Mouse (Mus musculus): Measurements from ENCODE around the gene Inhbb. TPM values are rescaled to one million over a fixed set of nuclear protein-coding genes. Genes with fewer than 3 reads are reported as not detected.

Inhbb gene
- total and polyA plus RNA-seq, 3 experiments: not detected

GRCm38 (mm10) chr1:119386306-119386705, 35.7 kb downstream of the Inhbb start:
- Histone ChIP-seq H3K79me2 (ENCODE audit: control insufficient read depth, insufficient read depth, low read length, poor library complexity) (no peaks in the 10 kb centered on the region), H3K36me3 (ENCODE audit: control insufficient read depth in 1 of 2, insufficient read depth in 2 of 2, low read length in 2 of 2) (no peaks in the 10 kb centered on the region), H3K27ac (ENCODE audit: control insufficient read depth, low read depth, low read length) (no peak overlapping the region), H3K9me3 (replicated peaks; ENCODE audit: insufficient read depth, low read length) (no peaks in the 10 kb centered on the region), H3K4me3 (ENCODE audit: control insufficient read depth in 1 of 2, insufficient read depth in 1 of 2, low read depth in 2 of 2, low read length in 2 of 2) (no peak overlapping the region), H3K27me3 (ENCODE audit: control insufficient read depth in 1 of 2, insufficient read depth in 2 of 2, low read length in 2 of 2) (no peaks in the 10 kb centered on the region), H3K9ac (ENCODE audit: control insufficient read depth, low read depth, low read length, poor library complexity, severe bottlenecking) (no peak overlapping the region), H3K4me1 (ENCODE audit: control insufficient read depth in 1 of 2, insufficient read depth in 2 of 2, low read length in 2 of 2) (no peaks in the 10 kb centered on the region)
- DNase-seq (ENCODE audit: low read depth, low spot score): no peak
- TF ChIP-seq MYB (IDR thresholded peaks at IDR 0.05; ENCODE audit: low read depth, low read length) (no peak), TBP (IDR thresholded peaks at IDR 0.05; ENCODE audit: low read depth, low read length) (no peak), HCFC1 (IDR thresholded peaks at IDR 0.05; ENCODE audit: low read depth, low read length) (no peak), KAT2A (conservative IDR thresholded peaks at IDR 0.05; ENCODE audit: low read depth, low read length) (no peak), EP300 (IDR thresholded peaks at IDR 0.05; ENCODE audit: low read depth in 1 of 2, low read length in 2 of 2) (no peak), MAFK (IDR thresholded peaks at IDR 0.05; ENCODE audit: borderline replicate concordance, low read depth, low read length) (no peak), TCF12 (IDR thresholded peaks at IDR 0.05; ENCODE audit: low read depth, low read length) (no peak), POLR2AphosphoS5 (IDR thresholded peaks at IDR 0.05; ENCODE audit: borderline replicate concordance, low read depth, low read length) (no peak), MEF2A (IDR thresholded peaks at IDR 0.05; ENCODE audit: extremely low read depth, insufficient replicate concordance, low read depth, low read length, poor library complexity, severe bottlenecking) (no peak), NELFE (IDR thresholded peaks at IDR 0.05; ENCODE audit: low read depth, low read length) (no peak), TAL1 (IDR thresholded peaks at IDR 0.05; ENCODE audit: low read length) (no peak), CHD1 (IDR thresholded peaks at IDR 0.05; ENCODE audit: low read depth, low read length) (no peak)

GRCm38 (mm10) chr1:119383916-119384315, 38.1 kb downstream of the Inhbb start:
- Histone ChIP-seq H3K9ac (ENCODE audit: control insufficient read depth, low read depth, low read length, poor library complexity, severe bottlenecking) (no peak overlapping the region), H3K27ac (ENCODE audit: control insufficient read depth, low read depth, low read length) (no peak overlapping the region), H3K36me3 (ENCODE audit: control insufficient read depth in 1 of 2, insufficient read depth in 2 of 2, low read length in 2 of 2) (no peaks in the 10 kb centered on the region), H3K27me3 (ENCODE audit: control insufficient read depth in 1 of 2, insufficient read depth in 2 of 2, low read length in 2 of 2) (no peaks in the 10 kb centered on the region), H3K9me3 (replicated peaks; ENCODE audit: insufficient read depth, low read length) (no peaks in the 10 kb centered on the region), H3K4me1 (ENCODE audit: control insufficient read depth in 1 of 2, insufficient read depth in 2 of 2, low read length in 2 of 2) (no peaks in the 10 kb centered on the region), H3K79me2 (ENCODE audit: control insufficient read depth, insufficient read depth, low read length, poor library complexity) (no peaks in the 10 kb centered on the region), H3K4me3 (ENCODE audit: control insufficient read depth in 1 of 2, insufficient read depth in 1 of 2, low read depth in 2 of 2, low read length in 2 of 2) (no peak overlapping the region)
- TF ChIP-seq MYB (IDR thresholded peaks at IDR 0.05; ENCODE audit: low read depth, low read length) (no peak), ETS1 (IDR thresholded peaks at IDR 0.05; ENCODE audit: low read depth, low read length) (no peak), TBP (IDR thresholded peaks at IDR 0.05; ENCODE audit: low read depth, low read length) (no peak), ELF1 (IDR thresholded peaks at IDR 0.05; ENCODE audit: low read depth, low read length) (no peak), SIN3A (IDR thresholded peaks at IDR 0.05; ENCODE audit: low read length) (no peak), KAT2A (conservative IDR thresholded peaks at IDR 0.05; ENCODE audit: low read depth, low read length) (no peak), POLR2A (IDR thresholded peaks at IDR 0.05; ENCODE audit: control insufficient read depth in 1 of 2, insufficient read depth in 1 of 2, low read depth in 1 of 2, low read length in 2 of 2, poor library complexity in 1 of 2) (no peak), ZNF384 (IDR thresholded peaks at IDR 0.05; ENCODE audit: low read depth, low read length) (no peak), MXI1 (IDR thresholded peaks at IDR 0.05; ENCODE audit: low read depth, low read length) (no peak), SMC3 (IDR thresholded peaks at IDR 0.05; ENCODE audit: low read depth, low read length) (no peak), CTCF (IDR thresholded peaks at IDR 0.05 in 2 of 3, conservative IDR thresholded peaks at IDR 0.05 in 1 of 3; ENCODE audit: control insufficient read depth in 1 of 3, insufficient read depth in 1 of 3, low read depth in 2 of 3, low read length in 3 of 3, poor library complexity in 1 of 3, severe bottlenecking in 1 of 3) (no peak), NRF1 (IDR thresholded peaks at IDR 0.05; ENCODE audit: insufficient read depth, low read depth, low read length, poor library complexity, severe bottlenecking) (no peak), E2F4 (IDR thresholded peaks at IDR 0.05; ENCODE audit: borderline replicate concordance, low read depth, low read length) (no peak)
- DNase-seq (ENCODE audit: low read depth, low spot score): no peak

All from MEL (cell line).